In the genomic region with DNA sequence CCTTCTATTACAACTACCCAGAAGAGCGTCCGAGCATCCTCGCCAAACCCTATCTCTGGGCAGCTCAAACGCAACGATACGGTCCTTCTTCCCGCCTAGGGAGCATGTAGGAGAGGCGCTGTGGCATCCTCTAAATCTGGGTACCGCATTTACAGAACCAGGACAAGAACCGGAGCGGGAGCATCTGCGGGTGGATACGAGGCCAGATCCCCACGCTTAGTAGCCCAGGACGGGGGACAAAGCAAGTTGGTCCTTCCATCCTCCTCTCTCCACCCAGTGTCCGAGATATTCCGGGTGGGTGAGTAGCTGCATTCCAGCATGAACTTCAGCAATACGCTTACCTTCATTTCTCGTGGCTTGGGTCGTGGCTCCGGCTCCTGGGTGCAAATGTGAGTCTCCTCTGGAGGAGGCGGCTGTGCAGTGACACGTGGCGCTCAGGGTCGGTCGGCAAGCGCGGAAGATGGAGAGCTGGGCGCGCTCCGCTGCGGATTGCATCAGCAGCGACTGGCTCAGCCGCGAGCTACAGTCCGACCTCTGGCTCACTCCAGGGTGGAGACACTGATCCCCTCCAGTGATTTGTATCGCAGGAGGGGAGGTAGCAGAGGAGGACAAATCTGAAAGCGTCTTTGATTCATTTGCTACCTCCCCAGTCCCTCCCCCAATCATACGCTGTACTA, we compare ENCODE assay signal across 8 mouse cellular contexts. TPM values are rescaled to one million over a fixed set of nuclear protein-coding genes. Genes with fewer than 3 reads are reported as not detected.
DNase-seq lines count a peak whose midpoint lies in the region; ATAC-seq and TF ChIP-seq lines count a peak whose summit lies in the region.

TSS of gene Bcat1 (minus strand) at position 637 of the 677 bp plus-strand sequence.

- intact Hi-C loops in left cerebral cortex, postnatal 10 days (cut with DNase I): no loop called here

- H3K4me3 ChIP-seq in lung, embryonic 14.5 days (ENCODE audit: low read depth, low read length): peak within 1 kb of the TSS; percentile 48
- H3K4me3 ChIP-seq in midbrain, embryonic 15.5 days: peak within 1 kb of the TSS; percentile 48

- no peaks in the 10 kb centered on the region for H3K4me1 ChIP-seq in lung, embryonic 14.5 days (ENCODE audit: insufficient read depth)
- H3K4me1 ChIP-seq in midbrain, embryonic 15.5 days: 0 out of 2 replicates have a peak, but pooled peaks cover 15% of the 10 kb centered on the region

- no peaks in the 10 kb centered on the region for H3K36me3 ChIP-seq in lung, embryonic 14.5 days (ENCODE audit: insufficient read depth)
- H3K36me3 ChIP-seq in midbrain, embryonic 15.5 days (replicated peaks): no peaks in the 10 kb centered on the region

- DNase-seq in lung, embryonic 14.5 days: peak; percentile 71
- no peak for DNase-seq in lung, adult 18-20 months
- peak; percentile 80 for DNase-seq in NIH3T3 (ENCODE audit: low read depth)
- peak; percentile 85 for DNase-seq in embryo, embryonic 9.5 days (ENCODE audit: extremely low spot score)
- peak in 1 of 2 experiments; percentile 52 for DNase-seq in left cerebral cortex, postnatal 10 days (ENCODE audit: extremely low spot score in 1 of 2, low spot score in 2 of 2)
- peak; percentile 59 for DNase-seq in yolk sac, embryonic 10.5 days (ENCODE audit: low spot score)

- H3K9me3 ChIP-seq in lung, embryonic 14.5 days (ENCODE audit: low read depth, low read length): no peaks in the 10 kb centered on the region
- no peaks in the 10 kb centered on the region for H3K9me3 ChIP-seq in midbrain, embryonic 15.5 days

- H3K9ac ChIP-seq in lung, embryonic 14.5 days: peak within 1 kb of the TSS; percentile 36
- H3K9ac ChIP-seq in midbrain, embryonic 15.5 days: peak within 1 kb of the TSS; percentile 46

- peak; percentile 76 for ATAC-seq in lung, embryonic 14.5 days (ENCODE audit: insufficient read depth)
- peak; percentile 54 to 68; a peak in 3 of 4 replicates for ATAC-seq in hematopoietic stem cell, adult 5-6 weeks (replicated peaks in 1 of 2; ENCODE audit: insufficient read depth in 1 of 2, low FRiP score in 2 of 2, low TSS enrichment in 1 of 2, low read depth in 1 of 2, poor library complexity in 2 of 2, severe bottlenecking in 2 of 2)
- ATAC-seq in midbrain, embryonic 15.5 days (replicated peaks): peak; percentile 77

- no peaks in the 10 kb centered on the region; the same call in 1 of the 2 replicates for H3K27me3 ChIP-seq in lung, embryonic 14.5 days (ENCODE audit: insufficient read depth, low read length)
- H3K27me3 ChIP-seq in midbrain, embryonic 15.5 days (replicated peaks): peaks cover 4% of the 10 kb centered on the region; the same call in 1 of the 2 replicates

- no peak within 1 kb of the TSS for H3K27ac ChIP-seq in lung, embryonic 14.5 days (ENCODE audit: low read depth)
- H3K27ac ChIP-seq in midbrain, embryonic 15.5 days: peak within 1 kb of the TSS; percentile 6; the same call in 1 of the 2 replicates

- peak within 1 kb of the TSS; percentile 89 for H3K4me2 ChIP-seq in lung, embryonic 14.5 days
- H3K4me2 ChIP-seq in midbrain, embryonic 15.5 days: peak within 1 kb of the TSS; percentile 95

- under 1% methylated on average over 39 of the region's 39 CpGs for WGBS in lung, embryonic 14.5 days
- under 1% methylated on average over 39 of the region's 39 CpGs for WGBS in midbrain, embryonic 15.5 days

- no peak for TF ChIP-seq CTCF in lung, embryonic 14.5 days (IDR thresholded peaks at IDR 0.05; ENCODE audit: low read depth)

RNA-seq across cellular contexts. Expression of gene Bcat1, which starts in this region (rescaled TPM):
- polyA plus RNA-seq in lung, embryonic 14.5 days (2014; fragmentation: Nextera tagmentation; extraction: Ambion mirVana): 13.6 and 14.9 TPM in 2 replicates
- 0.79 TPM in 1 of 2 replicates, not detected in the other for total RNA-seq in hematopoietic stem cell, adult 5-6 weeks (2017)
- 10 to 100 TPM; 65.1 to 65.9 TPM for total RNA-seq in left cerebral cortex, postnatal 10 days (2021)
- 104 and 107 TPM in 2 replicates for polyA plus RNA-seq in midbrain, embryonic 15.5 days (2015; fragmentation: Nextera tagmentation; extraction: Ambion mirVana)

Comparison
In these comparisons a context has a peak if more than half of its experiments do, and no peak if none do; other contexts are left out.
1. RNA of gene Bcat1 (total RNA-seq): 65.1 to 65.9 TPM in left cerebral cortex, postnatal 10 days; 0.79 TPM in hematopoietic stem cell, adult 5-6 weeks; every median in the first group is over 10 times any median in the second.
2. DNase-seq: peak in lung, embryonic 14.5 days (single experiment), NIH3T3 (single experiment), embryo, embryonic 9.5 days (single experiment) and yolk sac, embryonic 10.5 days (single experiment); none in lung, adult 18-20 months (0 of 2).
3. Peak in ATAC-seq in hematopoietic stem cell, adult 5-6 weeks; RNA of the gene not detected or under 1 TPM.
4. Peak in every context shown above with its lines, with median percentiles within 50 percentile points of each other: ATAC-seq.